Mouse (Mus musculus) ES-E14 (cell line): ENCODE data around the gene Map4.

ENCODE experiments used
- CHD2 ChIP-seq: IDR thresholded peaks from 2 replicates; pipeline ENCODE4 v1.6.1; 2014; ENCODE audit warnings: mild to moderate bottlenecking, low read depth, low read length, inconsistent platforms
- ZC3H11A ChIP-seq: IDR thresholded peaks from 2 replicates; pipeline ENCODE4 v1.6.1; 2012; ENCODE audit warnings: low read depth, mild to moderate bottlenecking, inconsistent platforms, low read length, borderline replicate concordance
- ZNF384 ChIP-seq: IDR thresholded peaks from 2 replicates; pipeline ENCODE4 v1.6.1; 2012; ENCODE audit warnings: low read depth, low read length, inconsistent platforms

DNA sequence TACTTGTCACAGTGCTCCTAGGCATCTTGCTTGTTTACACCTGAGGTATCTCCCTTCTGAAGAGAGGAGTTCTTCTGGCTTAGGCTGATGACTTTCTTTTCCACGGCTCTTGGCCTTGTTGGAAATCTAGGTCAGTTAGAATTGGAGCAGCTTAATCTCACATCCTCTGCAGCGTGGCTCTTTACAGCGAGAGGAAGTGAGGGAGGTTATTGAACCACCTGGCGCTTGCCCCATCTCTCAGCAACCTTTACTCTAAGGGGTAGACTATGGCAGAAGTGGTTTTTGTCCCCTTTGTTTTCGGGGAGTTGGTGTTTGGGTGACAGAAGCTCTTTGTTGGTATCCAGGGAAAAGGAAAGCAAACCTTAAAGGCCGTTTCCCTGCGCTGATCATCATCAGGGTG lies 131.1 kb downstream of the Map4 start:
- TF ChIP-seq CHD2 (no peak), ZNF384 (no peak), ZC3H11A (no peak)
